Mouse (Mus musculus) small intestine, adult 2 months (tissue): ENCODE measurements around the gene Katnal1.

Experiments
- CTCF ChIP-seq: fragments of 200-500 bp; IDR thresholded peaks from 2 replicates; pipeline ENCODE4 v1.5.1; 2012; ENCODE audit warnings: low read depth, mild to moderate bottlenecking, control low read depth, inconsistent platforms, low read length, moderate library complexity, mixed read lengths; ENCODE audit not compliant: insufficient replicate concordance, insufficient read length; ENCODE audit errors: extremely low read depth
- POLR2A ChIP-seq: fragments of 200-500 bp; IDR thresholded peaks from 2 replicates; pipeline ENCODE4 v1.6.1; 2012; ENCODE audit warnings: low read depth, mild to moderate bottlenecking, control low read depth, inconsistent platforms, low read length, moderate library complexity

GRCm38 (mm10) chr5:148954314-148955060, 25.4 kb upstream of the Katnal1 start:
- TF ChIP-seq CTCF, result no peak
- no peak for TF ChIP-seq POLR2A
